Mouse (Mus musculus) MEL (cell line): ENCODE measurements at regions not wholly inside any gene's neighbourhood (a gene's known extent, or its start where the extent isn't known, plus 50 kb on each side); places are given as distances from the start of the nearest gene placed in this dataset.

ENCODE experiments used
- DNase-seq: peaks from one replicate; pipeline ENCODE4 v3.0.0; 2011; ENCODE audit warnings: low read depth, low spot score
- H3K27ac ChIP-seq: 2 replicates; pipeline ENCODE4 v1.5.1; 2012; ENCODE audit warnings: low read depth, mild to moderate bottlenecking, control low read depth, low read length, moderate library complexity; ENCODE audit not compliant: control insufficient read depth
- H3K27me3 ChIP-seq, 2 experiments: fragments of 150-350 bp in 1 of 2; sonication (generic) in 1 of 2; 2 replicates each; pipeline ENCODE4 v1.6.1; 2012; ENCODE audit warnings: low read length in 2 of 2, mild to moderate bottlenecking in 2 of 2, improper control_type of control experiment in 1 of 2, moderate library complexity in 1 of 2; ENCODE audit not compliant: insufficient read depth in 2 of 2, control insufficient read depth in 1 of 2
- H3K36me3 ChIP-seq, 2 experiments: 2 replicates each; pipeline ENCODE4 v1.6.1; 2012 to 2014; ENCODE audit warnings: low read length in 2 of 2, improper control_type of control experiment in 1 of 2, inconsistent platforms in 1 of 2, mild to moderate bottlenecking in 1 of 2; ENCODE audit not compliant: insufficient read depth in 2 of 2, control insufficient read depth in 1 of 2
- H3K4me1 ChIP-seq, 2 experiments: fragments of 150-350 bp in 1 of 2; sonication (generic) in 1 of 2; 2 replicates each; pipeline ENCODE4 v1.6.1; 2012; ENCODE audit warnings: low read length in 2 of 2, improper control_type of control experiment in 1 of 2, mild to moderate bottlenecking in 1 of 2; ENCODE audit not compliant: insufficient read depth in 2 of 2, control insufficient read depth in 1 of 2
- H3K4me3 ChIP-seq, 2 experiments: fragments of 150-350 bp in 1 of 2; sonication (generic) in 1 of 2; 2 replicates each; pipeline ENCODE4 v1.5.1; 2012; ENCODE audit warnings: low read depth in 2 of 2, low read length in 2 of 2, mild to moderate bottlenecking in 2 of 2, moderate library complexity in 2 of 2, control low read depth in 1 of 2, improper control_type of control experiment in 1 of 2; ENCODE audit not compliant: control insufficient read depth in 1 of 2, insufficient read depth in 1 of 2
- H3K79me2 ChIP-seq: 2 replicates; pipeline ENCODE4 v1.6.1; 2012; ENCODE audit warnings: mild to moderate bottlenecking, low read length, moderate library complexity; ENCODE audit not compliant: control insufficient read depth, poor library complexity, insufficient read depth
- H3K9ac ChIP-seq: 2 replicates; pipeline ENCODE4 v1.6.1; 2012; ENCODE audit warnings: low read depth, mild to moderate bottlenecking, control low read depth, low read length, moderate library complexity; ENCODE audit not compliant: control insufficient read depth, poor library complexity, severe bottlenecking
- H3K9me3 ChIP-seq: fragments of 150-350 bp; sonication (generic); replicated peaks from 2 replicates; pipeline ENCODE4 v1.6.1; 2012; ENCODE audit warnings: mild to moderate bottlenecking, low read length, improper control_type of control experiment, moderate library complexity; ENCODE audit not compliant: insufficient read depth
- BHLHE40 ChIP-seq: IDR thresholded peaks from 2 replicates; pipeline ENCODE4 v1.6.1; 2012; ENCODE audit warnings: low read depth, mild to moderate bottlenecking, inconsistent platforms, low read length, improper control_type of control experiment, borderline replicate concordance
- CHD1 ChIP-seq: IDR thresholded peaks from 2 replicates; pipeline ENCODE4 v1.6.1; 2012; ENCODE audit warnings: low read depth, mild to moderate bottlenecking, inconsistent platforms, low read length, improper control_type of control experiment
- CTCF ChIP-seq, 3 experiments: IDR thresholded peaks in 2 of 3; conservative IDR thresholded peaks in 1 of 3; 2 replicates each; pipeline ENCODE4 v1.5.1; 2011 to 2012; ENCODE audit warnings: low read length in 3 of 3, low read depth in 2 of 3, mild to moderate bottlenecking in 2 of 3, improper control_type of control experiment in 1 of 3, inconsistent platforms in 1 of 3, mixed read lengths in 1 of 3, moderate library complexity in 1 of 3; ENCODE audit not compliant: control insufficient read depth in 1 of 3, insufficient read depth in 1 of 3, poor library complexity in 1 of 3, severe bottlenecking in 1 of 3
- E2F4 ChIP-seq: IDR thresholded peaks from 2 replicates; pipeline ENCODE4 v1.6.1; 2011; ENCODE audit warnings: low read depth, low read length, improper control_type of control experiment, borderline replicate concordance
- ELF1 ChIP-seq: IDR thresholded peaks from 2 replicates; pipeline ENCODE4 v1.6.1; 2014; ENCODE audit warnings: low read depth, mild to moderate bottlenecking, inconsistent platforms, low read length, improper control_type of control experiment, moderate library complexity
- GABPA ChIP-seq: IDR thresholded peaks from 2 replicates; pipeline ENCODE4 v1.6.1; 2012; ENCODE audit warnings: low read depth, mild to moderate bottlenecking, inconsistent platforms, low read length, improper control_type of control experiment, moderate library complexity
- GATA1 ChIP-seq: IDR thresholded peaks from 2 replicates; pipeline ENCODE4 v1.6.1; 2011; ENCODE audit warnings: low read depth, low read length, improper control_type of control experiment
- HCFC1 ChIP-seq: IDR thresholded peaks from 2 replicates; pipeline ENCODE4 v1.6.1; 2012; ENCODE audit warnings: low read depth, mild to moderate bottlenecking, inconsistent platforms, low read length, improper control_type of control experiment, moderate library complexity
- JUND ChIP-seq: IDR thresholded peaks from 2 replicates; pipeline ENCODE4 v1.6.1; 2011; ENCODE audit warnings: low read depth, mild to moderate bottlenecking, improper control_type of control experiment, low read length
- KAT2A ChIP-seq: conservative IDR thresholded peaks from 2 replicates; pipeline ENCODE4 v1.6.1; 2012; ENCODE audit warnings: low read depth, low read length, improper control_type of control experiment, inconsistent platforms
- MAFK ChIP-seq: IDR thresholded peaks from 2 replicates; pipeline ENCODE4 v1.6.1; 2011; ENCODE audit warnings: low read depth, mild to moderate bottlenecking, low read length, improper control_type of control experiment, borderline replicate concordance
- MAZ ChIP-seq: IDR thresholded peaks from 2 replicates; pipeline ENCODE4 v1.6.1; 2012; ENCODE audit warnings: low read depth, mild to moderate bottlenecking, inconsistent platforms, low read length, improper control_type of control experiment
- MEF2A ChIP-seq: IDR thresholded peaks from 2 replicates; pipeline ENCODE4 v1.6.1; 2014; ENCODE audit warnings: low read depth, mild to moderate bottlenecking, inconsistent platforms, low read length, improper control_type of control experiment; ENCODE audit not compliant: poor library complexity, insufficient replicate concordance, severe bottlenecking; ENCODE audit errors: extremely low read depth
- MYC ChIP-seq: IDR thresholded peaks from 2 replicates; pipeline ENCODE4 v1.6.1; 2011; ENCODE audit warnings: low read depth, mild to moderate bottlenecking, low read length, improper control_type of control experiment, moderate library complexity
- NELFE ChIP-seq: IDR thresholded peaks from 2 replicates; pipeline ENCODE4 v1.6.1; 2011; ENCODE audit warnings: low read depth, low read length, improper control_type of control experiment
- NRF1 ChIP-seq: IDR thresholded peaks from 2 replicates; pipeline ENCODE4 v1.6.1; 2014; ENCODE audit warnings: low read depth, mild to moderate bottlenecking, inconsistent platforms, low read length, improper control_type of control experiment, moderate library complexity; ENCODE audit not compliant: poor library complexity, insufficient read depth, severe bottlenecking
- POLR2A ChIP-seq, 2 experiments: IDR thresholded peaks; 2 replicates each; pipeline ENCODE4 v1.6.1; 2011 to 2012; ENCODE audit warnings: low read length in 2 of 2, mild to moderate bottlenecking in 2 of 2, control low read depth in 1 of 2, improper control_type of control experiment in 1 of 2, low read depth in 1 of 2, moderate library complexity in 1 of 2; ENCODE audit not compliant: control insufficient read depth in 1 of 2, insufficient read depth in 1 of 2, poor library complexity in 1 of 2
- RCOR1 ChIP-seq: IDR thresholded peaks from 2 replicates; pipeline ENCODE4 v1.6.1; 2012; ENCODE audit warnings: low read depth, mild to moderate bottlenecking, inconsistent platforms, low read length, improper control_type of control experiment
- SIN3A ChIP-seq: IDR thresholded peaks from 2 replicates; pipeline ENCODE4 v1.6.1; 2012; ENCODE audit warnings: low read length, improper control_type of control experiment, inconsistent platforms
- SMC3 ChIP-seq: IDR thresholded peaks from 2 replicates; pipeline ENCODE4 v1.6.1; 2011; ENCODE audit warnings: low read depth, low read length, improper control_type of control experiment
- TAL1 ChIP-seq: IDR thresholded peaks from 2 replicates; pipeline ENCODE4 v1.6.1; 2012; ENCODE audit warnings: mild to moderate bottlenecking, inconsistent platforms, low read length, moderate library complexity, mixed read lengths
- TBP ChIP-seq: IDR thresholded peaks from 2 replicates; pipeline ENCODE4 v1.8.0; 2011; ENCODE audit warnings: low read depth, low read length, improper control_type of control experiment
- TCF12 ChIP-seq: IDR thresholded peaks from 2 replicates; pipeline ENCODE4 v1.6.1; 2014; ENCODE audit warnings: low read depth, mild to moderate bottlenecking, inconsistent platforms, low read length, improper control_type of control experiment, moderate library complexity
- USF2 ChIP-seq, 2 experiments: IDR thresholded peaks; 2 replicates each; pipeline ENCODE4 v1.6.1; 2011 to 2012; ENCODE audit warnings: improper control_type of control experiment in 2 of 2, low read length in 2 of 2, borderline replicate concordance in 1 of 2, inconsistent platforms in 1 of 2, low read depth in 1 of 2, mild to moderate bottlenecking in 1 of 2; ENCODE audit not compliant: insufficient read depth in 1 of 2
- ZKSCAN1 ChIP-seq: IDR thresholded peaks from 2 replicates; pipeline ENCODE4 v1.6.1; 2012; ENCODE audit warnings: low read depth, mild to moderate bottlenecking, inconsistent platforms, low read length, improper control_type of control experiment, moderate library complexity
- ZMIZ1 ChIP-seq: IDR thresholded peaks from 2 replicates; pipeline ENCODE4 v1.6.1; 2012; ENCODE audit warnings: low read depth, mild to moderate bottlenecking, inconsistent platforms, low read length, improper control_type of control experiment, moderate library complexity
- ZNF384 ChIP-seq: IDR thresholded peaks from 2 replicates; pipeline ENCODE4 v1.6.1; 2012; ENCODE audit warnings: low read depth, mild to moderate bottlenecking, inconsistent platforms, low read length, improper control_type of control experiment

GRCm38 (mm10) chr3:83633032-83633431 lies 133.1 kb upstream of the Sfrp2 start:
- H3K4me1 ChIP-seq, result no peaks in the 10 kb centered on the region
- no peak overlapping the region for H3K27ac ChIP-seq
- no peaks in the 10 kb centered on the region for H3K9me3 ChIP-seq
- no peaks in the 10 kb centered on the region for H3K36me3 ChIP-seq
- no peak overlapping the region for H3K9ac ChIP-seq
- H3K79me2 ChIP-seq, result no peaks in the 10 kb centered on the region
- H3K27me3 ChIP-seq, result no peaks in the 10 kb centered on the region
- DNase-seq, result no peak
- H3K4me3 ChIP-seq, result no peak overlapping the region
- TF ChIP-seq TCF12 (no peak), MYC (no peak), USF2 (IDR thresholded peaks at IDR 0.05; ENCODE audit: borderline replicate concordance in 1 of 2, insufficient read depth in 1 of 2, low read depth in 1 of 2, low read length in 2 of 2) (no peak), BHLHE40 (no peak), ZMIZ1 (no peak), CTCF (IDR thresholded peaks at IDR 0.05 in 2 of 3, conservative IDR thresholded peaks at IDR 0.05 in 1 of 3; ENCODE audit: control insufficient read depth in 1 of 3, insufficient read depth in 1 of 3, low read depth in 2 of 3, low read length in 3 of 3, poor library complexity in 1 of 3, severe bottlenecking in 1 of 3) (no peak), ZNF384 (no peak), KAT2A (no peak), POLR2A (IDR thresholded peaks at IDR 0.05; ENCODE audit: control insufficient read depth in 1 of 2, insufficient read depth in 1 of 2, low read depth in 1 of 2, low read length in 2 of 2, poor library complexity in 1 of 2) (no peak), TAL1 (no peak), MEF2A (no peak)

GRCm38 (mm10) chr3:83640433-83640832 lies 125.7 kb upstream of the Sfrp2 start:
- no peak for DNase-seq
- Histone ChIP-seq H3K79me2 (no peaks in the 10 kb centered on the region), H3K4me1 (no peaks in the 10 kb centered on the region), H3K4me3 (no peak overlapping the region), H3K9me3 (no peaks in the 10 kb centered on the region), H3K27ac (no peak overlapping the region), H3K9ac (no peak overlapping the region), H3K36me3 (no peaks in the 10 kb centered on the region), H3K27me3 (no peaks in the 10 kb centered on the region)
- TF ChIP-seq KAT2A (no peak), TBP (no peak), JUND (no peak), GABPA (no peak), BHLHE40 (no peak), HCFC1 (no peak)

GRCm38 (mm10) chr3:83663716-83664115 lies 102.4 kb upstream of the Sfrp2 start:
- Histone ChIP-seq H3K9ac (no peak overlapping the region), H3K79me2 (no peaks in the 10 kb centered on the region), H3K27me3 (no peaks in the 10 kb centered on the region), H3K27ac (no peak overlapping the region), H3K36me3 (no peaks in the 10 kb centered on the region), H3K4me3 (no peak overlapping the region), H3K9me3 (no peaks in the 10 kb centered on the region), H3K4me1 (no peaks in the 10 kb centered on the region)
- no peak for DNase-seq
- TF ChIP-seq NRF1 (no peak), BHLHE40 (no peak), JUND (no peak), E2F4 (no peak), ZKSCAN1 (no peak), NELFE (no peak), SMC3 (no peak), CHD1 (no peak), POLR2A (IDR thresholded peaks at IDR 0.05; ENCODE audit: control insufficient read depth in 1 of 2, insufficient read depth in 1 of 2, low read depth in 1 of 2, low read length in 2 of 2, poor library complexity in 1 of 2) (no peak), GATA1 (no peak), ELF1 (no peak), MAZ (no peak), MAFK (no peak), SIN3A (no peak), RCOR1 (no peak), GABPA (no peak)
